Mouse (Mus musculus) lung, embryonic 14.5 days (tissue): ENCODE data around the gene Ttc32. TPM values are rescaled to one million over a fixed set of nuclear protein-coding genes. Genes with fewer than 3 reads are reported as not detected.

ENCODE experiments used
- ATAC-seq: fragments of 200-750 bp; cut with Nextera tagmentation; 2 replicates; pipeline ENCODE4 v1.8.0; 2017; ENCODE audit warnings: mild to moderate bottlenecking, moderate TSS enrichment, moderate library complexity; ENCODE audit not compliant: insufficient read depth
- DNase-seq: peaks from one replicate; pipeline ENCODE4 v3.0.0-alpha.2; 2015
- H3K27ac ChIP-seq: fragments of 300-500 bp; sonication (generic); 2 replicates; pipeline ENCODE4 v1.5.1; 2014; ENCODE audit warnings: low read depth, mild to moderate bottlenecking, moderate library complexity
- H3K27me3 ChIP-seq: fragments of 300-500 bp; sonication (generic); 2 replicates; pipeline ENCODE4 v1.6.1; 2014; ENCODE audit warnings: low read length, control low read depth; ENCODE audit not compliant: insufficient read depth
- H3K36me3 ChIP-seq: fragments of 300-500 bp; sonication (generic); 2 replicates; pipeline ENCODE4 v1.6.1; 2014; ENCODE audit warnings: control low read depth; ENCODE audit not compliant: insufficient read depth
- H3K4me1 ChIP-seq: fragments of 300-500 bp; sonication (generic); 2 replicates; pipeline ENCODE4 v1.6.1; 2014; ENCODE audit warnings: antibody characterized with exemption, control low read depth; ENCODE audit not compliant: insufficient read depth
- H3K4me2 ChIP-seq: fragments of 300-500 bp; sonication (generic); 2 replicates; pipeline ENCODE4 v1.6.1; 2014; ENCODE audit warnings: mild to moderate bottlenecking
- H3K4me3 ChIP-seq: fragments of 300-500 bp; sonication (generic); 2 replicates; pipeline ENCODE4 v1.5.1; 2014; ENCODE audit warnings: low read depth, low read length
- H3K9ac ChIP-seq: fragments of 300-500 bp; sonication (generic); 2 replicates; pipeline ENCODE4 v1.6.1; 2014
- H3K9me3 ChIP-seq: fragments of 300-500 bp; sonication (generic); 2 replicates; pipeline ENCODE4 v1.6.1; 2016; ENCODE audit warnings: low read depth, low read length, control low read depth
- CTCF ChIP-seq: IDR thresholded peaks from 2 replicates; pipeline ENCODE4 v1.5.1; 2016; ENCODE audit warnings: antibody characterized with exemption, low read depth
- WGBS: fragments of 180-500 bp; shearing (Covaris S2); extraction: QIAGEN DNeasy Blood & Tissue Kit; methylation state at CpG from one replicate; pipeline ENCODE4 v1.1.7; 2014; 5-methylcytosine and 5-hydroxymethylcytosine counted together
- polyA plus RNA-seq: library from polyadenylated mRNA; unstranded; fragments of >200 nt; fragmentation: Nextera tagmentation; extraction: Ambion mirVana; gene quantifications from 2 replicates; pipeline ENCODE4 v1.2.1, GENCODE M21; 2014

Ttc32 gene
- polyA plus RNA-seq: 22.3 and 22.6 TPM in 2 replicates

GRCm38 (mm10) chr12:9029888-9030723 is at the start of gene Ttc32:
Gene Ttc32 (plus strand): TSS chr12:9029997.
- Histone ChIP-seq H3K4me1 (no peaks in the 10 kb centered on the region), H3K9me3 (no peaks in the 10 kb centered on the region), H3K36me3 (no peaks in the 10 kb centered on the region), H3K9ac (peak within 1 kb of the TSS; percentile 90), H3K4me2 (peak within 1 kb of the TSS; percentile 71), H3K27me3 (no peaks in the 10 kb centered on the region), H3K4me3 (peak within 1 kb of the TSS; percentile 62), H3K27ac (peak within 1 kb of the TSS; percentile 99)
- WGBS: under 1% methylated on average over 69 of the region's 69 CpGs
- TF ChIP-seq CTCF: no peak
- DNase-seq (peak; percentile 97), ATAC-seq (peak; percentile 94)

- TF ChIP-seq CTCF: no peak
- WGBS: 49% methylated on average over 8 of the region's 8 CpGs
- Histone ChIP-seq H3K9me3 (no peaks in the 10 kb centered on the region), H3K27ac (no peak overlapping the region), H3K4me1 (no peaks in the 10 kb centered on the region), H3K36me3 (peaks cover 7% of the 10 kb centered on the region; the same call in 1 of the 2 replicates), H3K9ac (no peak overlapping the region), H3K4me2 (no peak overlapping the region), H3K27me3 (no peaks in the 10 kb centered on the region), H3K4me3 (no peak overlapping the region)
- DNase-seq (no peak), ATAC-seq (no peak)
Measured at GRCm38 (mm10) chr12:8993231-8993630, 36.6 kb upstream of the Ttc32 start.

- ATAC-seq (no peak), DNase-seq (no peak)
- no peak overlapping the region for H3K4me3 ChIP-seq
- no peaks in the 10 kb centered on the region for H3K9me3 ChIP-seq
- WGBS: 85% methylated on average over 4 of the region's 4 CpGs
- no peak overlapping the region for H3K4me2 ChIP-seq
- TF ChIP-seq CTCF: no peak
- peaks cover 4% of the 10 kb centered on the region; the same call in 1 of the 2 replicates for H3K36me3 ChIP-seq
- H3K4me1 ChIP-seq: no peaks in the 10 kb centered on the region
- no peak overlapping the region for H3K9ac ChIP-seq
- H3K27ac ChIP-seq: no peak overlapping the region
- H3K27me3 ChIP-seq: no peaks in the 10 kb centered on the region
Measured at GRCm38 (mm10) chr12:8998318-8998717, 31.5 kb upstream of the Ttc32 start.

- Histone ChIP-seq H3K4me2 (no peak overlapping the region), H3K36me3 (no peaks in the 10 kb centered on the region), H3K4me3 (no peak overlapping the region), H3K27ac (no peak overlapping the region), H3K9ac (no peak overlapping the region), H3K4me1 (no peaks in the 10 kb centered on the region), H3K9me3 (no peaks in the 10 kb centered on the region), H3K27me3 (no peaks in the 10 kb centered on the region)
- peak; percentile 86 for TF ChIP-seq CTCF
- DNase-seq (peak; percentile 94), ATAC-seq (no peak)
- 15% methylated on average over 5 of the region's 5 CpGs for WGBS
Measured at GRCm38 (mm10) chr12:9002038-9002648, 27.7 kb upstream of the Ttc32 start.

GRCm38 (mm10) chr12:9007146-9007545 is 22.7 kb upstream of the Ttc32 start:
- ATAC-seq: no peak
- H3K9me3 ChIP-seq: no peaks in the 10 kb centered on the region
- no peak for DNase-seq
- H3K4me1 ChIP-seq: no peaks in the 10 kb centered on the region
- no peak overlapping the region for H3K4me3 ChIP-seq
- no peak overlapping the region for H3K9ac ChIP-seq
- no peak for TF ChIP-seq CTCF
- no peak overlapping the region for H3K27ac ChIP-seq
- 45% methylated on average over 4 of the region's 4 CpGs for WGBS
- no peaks in the 10 kb centered on the region for H3K27me3 ChIP-seq
- no peaks in the 10 kb centered on the region for H3K36me3 ChIP-seq
- H3K4me2 ChIP-seq: no peak overlapping the region

- H3K4me1 ChIP-seq: no peaks in the 10 kb centered on the region
- no peak for ATAC-seq
- H3K9ac ChIP-seq: no peak overlapping the region
- no peaks in the 10 kb centered on the region for H3K36me3 ChIP-seq
- TF ChIP-seq CTCF: no peak
- H3K9me3 ChIP-seq: no peaks in the 10 kb centered on the region
- H3K4me3 ChIP-seq: no peak overlapping the region
- no peak overlapping the region for H3K4me2 ChIP-seq
- no peaks in the 10 kb centered on the region for H3K27me3 ChIP-seq
- 92% methylated on average over 6 of the region's 6 CpGs for WGBS
- H3K27ac ChIP-seq: no peak overlapping the region
- no peak for DNase-seq
Measured at GRCm38 (mm10) chr12:9007811-9008210, 22.0 kb upstream of the Ttc32 start.

- DNase-seq (peak; percentile 4), ATAC-seq (no peak)
- H3K27me3 ChIP-seq: no peaks in the 10 kb centered on the region
- WGBS: 41% methylated on average over 4 of the region's 4 CpGs
- H3K27ac ChIP-seq: no peak overlapping the region
- H3K4me1 ChIP-seq: no peaks in the 10 kb centered on the region
- H3K4me2 ChIP-seq: no peak overlapping the region
- H3K4me3 ChIP-seq: no peak overlapping the region
- TF ChIP-seq CTCF: no peak
- no peak overlapping the region for H3K9ac ChIP-seq
- no peaks in the 10 kb centered on the region; the same call in 1 of the 2 replicates for H3K36me3 ChIP-seq
- H3K9me3 ChIP-seq: no peaks in the 10 kb centered on the region
Measured at GRCm38 (mm10) chr12:9010311-9010710, 19.5 kb upstream of the Ttc32 start.
